Mouse (Mus musculus) lung, embryonic 14.5 days (tissue): ENCODE measurements at regions not wholly inside any gene's neighbourhood (a gene's known extent, or its start where the extent isn't known, plus 50 kb on each side); places are given as distances from the start of the nearest gene placed in this dataset.
A peak's percentile ranks its signal among the peaks of the same experiment; 100 is the strongest.

Experiments used
- ATAC-seq: fragments of 200-750 bp; cut with Nextera tagmentation; 2 replicates; pipeline ENCODE4 v1.8.0; 2017; ENCODE audit warnings: mild to moderate bottlenecking, moderate TSS enrichment, moderate library complexity; ENCODE audit not compliant: insufficient read depth
- DNase-seq: peaks from one replicate; pipeline ENCODE4 v3.0.0-alpha.2; 2015
- H3K27ac ChIP-seq: fragments of 300-500 bp; sonication (generic); 2 replicates; pipeline ENCODE4 v1.5.1; 2014; ENCODE audit warnings: low read depth, mild to moderate bottlenecking, moderate library complexity
- H3K27me3 ChIP-seq: fragments of 300-500 bp; sonication (generic); 2 replicates; pipeline ENCODE4 v1.6.1; 2014; ENCODE audit warnings: low read length, control low read depth; ENCODE audit not compliant: insufficient read depth
- H3K36me3 ChIP-seq: fragments of 300-500 bp; sonication (generic); 2 replicates; pipeline ENCODE4 v1.6.1; 2014; ENCODE audit warnings: control low read depth; ENCODE audit not compliant: insufficient read depth
- H3K4me1 ChIP-seq: fragments of 300-500 bp; sonication (generic); 2 replicates; pipeline ENCODE4 v1.6.1; 2014; ENCODE audit warnings: antibody characterized with exemption, control low read depth; ENCODE audit not compliant: insufficient read depth
- H3K4me2 ChIP-seq: fragments of 300-500 bp; sonication (generic); 2 replicates; pipeline ENCODE4 v1.6.1; 2014; ENCODE audit warnings: mild to moderate bottlenecking
- H3K4me3 ChIP-seq: fragments of 300-500 bp; sonication (generic); 2 replicates; pipeline ENCODE4 v1.5.1; 2014; ENCODE audit warnings: low read depth, low read length
- H3K9ac ChIP-seq: fragments of 300-500 bp; sonication (generic); 2 replicates; pipeline ENCODE4 v1.6.1; 2014
- H3K9me3 ChIP-seq: fragments of 300-500 bp; sonication (generic); 2 replicates; pipeline ENCODE4 v1.6.1; 2016; ENCODE audit warnings: low read depth, low read length, control low read depth
- CTCF ChIP-seq: IDR thresholded peaks from 2 replicates; pipeline ENCODE4 v1.5.1; 2016; ENCODE audit warnings: antibody characterized with exemption, low read depth
- WGBS: fragments of 180-500 bp; shearing (Covaris S2); extraction: QIAGEN DNeasy Blood & Tissue Kit; methylation state at CpG from one replicate; pipeline ENCODE4 v1.1.7; 2014; 5-methylcytosine and 5-hydroxymethylcytosine counted together

- 0 out of 2 replicates have a peak, but pooled peaks have one; percentile 31 for ATAC-seq
- no peaks in the 10 kb centered on the region for H3K27me3 ChIP-seq
- peak; percentile 41 for DNase-seq
- H3K4me1 ChIP-seq, result no peaks in the 10 kb centered on the region
- H3K4me3 ChIP-seq, result no peak overlapping the region
- no peak overlapping the region for H3K27ac ChIP-seq
- 0 out of 2 replicates have a peak overlapping the region, but pooled peaks have one; percentile 12 for H3K4me2 ChIP-seq
- no peaks in the 10 kb centered on the region for H3K9me3 ChIP-seq
- TF ChIP-seq CTCF, result no peak
- H3K9ac ChIP-seq, result no peak overlapping the region
- 36% methylated on average over 13 of the region's 13 CpGs for WGBS
- no peaks in the 10 kb centered on the region for H3K36me3 ChIP-seq
These were observed 60.5 kb downstream of the Uqcrfs1 start for GRCm38 (mm10) chr13:30484527-30485185.

DNA sequence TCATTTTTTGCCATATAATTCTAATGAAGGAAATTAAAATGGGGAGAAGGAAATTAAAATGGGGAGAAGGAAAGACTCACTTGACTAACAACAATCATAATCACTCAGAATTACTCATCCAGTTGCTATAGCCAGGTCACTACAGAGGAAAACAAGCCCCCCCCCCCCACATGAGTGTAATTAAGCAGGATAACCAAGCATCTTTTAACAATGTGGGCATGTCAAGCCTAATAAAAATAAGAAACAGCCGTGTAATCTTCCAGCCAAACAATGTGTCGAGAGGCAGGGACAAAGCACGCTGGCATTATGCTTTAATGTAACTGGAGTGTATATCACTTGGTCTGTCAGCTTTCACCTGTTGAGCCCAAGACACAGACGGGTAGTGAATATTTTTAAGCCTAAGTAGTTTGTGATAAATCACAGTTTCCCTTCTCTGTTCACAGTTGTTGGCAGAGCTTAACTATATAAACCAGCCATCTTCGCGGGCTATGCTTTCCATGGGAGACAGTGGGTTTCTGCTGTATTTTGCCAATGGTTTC, 66.0 kb downstream of the Uqcrfs1 start:
- TF ChIP-seq CTCF, result no peak
- Histone ChIP-seq H3K36me3 (no peaks in the 10 kb centered on the region), H3K4me2 (no peak overlapping the region), H3K4me3 (no peak overlapping the region), H3K9ac (no peak overlapping the region), H3K9me3 (no peaks in the 10 kb centered on the region), H3K27ac (no peak overlapping the region), H3K27me3 (no peaks in the 10 kb centered on the region), H3K4me1 (no peaks in the 10 kb centered on the region)
- ATAC-seq, result no peak
- 53% methylated on average over 6 of the region's 6 CpGs for WGBS
- no peak for DNase-seq

DNA sequence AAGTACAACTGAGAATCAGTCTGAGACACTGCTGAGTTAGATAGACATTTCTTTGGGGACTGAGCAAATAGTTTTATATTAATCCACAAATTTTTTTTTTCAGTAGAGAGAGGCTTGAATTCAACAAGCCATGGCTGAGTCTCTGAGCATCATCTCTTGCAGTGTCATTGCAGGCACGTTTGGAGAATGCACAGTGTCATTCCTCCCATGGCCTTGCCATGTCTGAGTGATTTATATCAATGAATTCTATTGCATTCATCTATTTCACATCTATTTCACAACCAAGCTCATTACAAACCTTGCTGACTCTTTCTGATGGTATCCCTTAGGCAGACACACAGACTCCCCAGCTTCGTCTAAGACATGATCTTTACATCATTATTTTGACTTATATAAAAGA, 66.6 kb downstream of the Uqcrfs1 start:
- H3K4me1 ChIP-seq, result no peaks in the 10 kb centered on the region
- H3K9me3 ChIP-seq, result no peaks in the 10 kb centered on the region
- WGBS, result 58% methylated on average over 2 of the region's 2 CpGs
- DNase-seq, result no peak
- H3K27me3 ChIP-seq, result no peaks in the 10 kb centered on the region
- no peak overlapping the region for H3K9ac ChIP-seq
- no peaks in the 10 kb centered on the region for H3K36me3 ChIP-seq
- H3K27ac ChIP-seq, result no peak overlapping the region
- ATAC-seq, result no peak
- no peak for TF ChIP-seq CTCF
- no peak overlapping the region for H3K4me3 ChIP-seq
- H3K4me2 ChIP-seq, result no peak overlapping the region

DNA sequence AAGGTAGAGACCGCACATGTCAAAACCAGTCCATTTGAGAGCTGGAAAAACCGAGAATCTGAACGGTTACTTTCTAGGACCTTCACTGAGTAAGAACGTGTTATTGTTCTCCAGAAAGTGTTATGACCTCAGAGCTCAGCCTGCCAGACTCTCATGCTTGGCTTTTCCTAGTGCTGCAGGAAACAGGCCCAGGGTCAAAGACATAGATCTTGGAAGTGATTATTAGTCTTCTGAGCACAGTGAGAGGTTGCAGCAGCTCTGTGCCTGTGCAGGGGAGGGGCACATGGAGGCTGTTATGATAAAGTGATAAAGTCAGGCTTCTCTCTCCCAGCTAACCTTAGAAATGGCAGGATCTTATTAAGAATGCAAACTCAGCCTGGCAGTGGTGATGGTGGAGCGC, 73.9 kb downstream of the Uqcrfs1 start:
- no peak overlapping the region for H3K9ac ChIP-seq
- DNase-seq (no peak), ATAC-seq (no peak)

GRCm38 (mm10) chr13:30467104-30467503, 78.1 kb downstream of the Uqcrfs1 start:
- no peak overlapping the region for H3K4me3 ChIP-seq
- TF ChIP-seq CTCF, result no peak
- no peak overlapping the region for H3K4me2 ChIP-seq
- no peaks in the 10 kb centered on the region for H3K9me3 ChIP-seq
- ATAC-seq (no peak), DNase-seq (no peak)
- no peaks in the 10 kb centered on the region for H3K36me3 ChIP-seq
- H3K27me3 ChIP-seq, result no peaks in the 10 kb centered on the region
- WGBS, result 45% methylated on average over 1 of the region's 1 CpGs
- H3K27ac ChIP-seq, result no peak overlapping the region
- H3K4me1 ChIP-seq, result no peaks in the 10 kb centered on the region
- no peak overlapping the region for H3K9ac ChIP-seq

More for the DNA sequence above, 73.9 kb downstream of the Uqcrfs1 start:
- Histone ChIP-seq H3K27ac (no peak overlapping the region), H3K4me1 (no peaks in the 10 kb centered on the region), H3K4me2 (no peak overlapping the region), H3K27me3 (no peaks in the 10 kb centered on the region), H3K9me3 (no peaks in the 10 kb centered on the region), H3K4me3 (no peak overlapping the region), H3K36me3 (no peaks in the 10 kb centered on the region)
- no peak for TF ChIP-seq CTCF
- WGBS, result 70% methylated on average over 5 of the region's 5 CpGs

DNA sequence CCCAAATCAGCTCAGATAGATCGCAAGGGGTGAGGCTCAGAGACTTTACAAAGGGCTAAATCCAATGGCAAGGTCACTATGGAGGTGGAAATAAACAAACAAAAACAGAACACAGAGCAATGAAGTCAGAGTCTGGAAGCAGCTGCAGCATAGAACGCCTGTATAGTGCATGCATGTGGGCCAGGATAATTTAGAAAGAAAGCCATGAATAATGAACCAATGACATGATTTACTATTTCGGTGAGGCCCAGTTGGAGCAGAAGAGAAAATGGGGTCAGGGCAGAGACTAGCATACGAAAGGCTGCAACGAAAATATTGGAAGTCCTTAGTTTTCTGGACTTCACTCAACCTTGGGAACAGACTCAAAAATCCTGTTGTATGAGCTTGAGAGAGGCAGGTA, 79.7 kb downstream of the Uqcrfs1 start:
- H3K36me3 ChIP-seq, result no peaks in the 10 kb centered on the region
- no peak for TF ChIP-seq CTCF
- DNase-seq (no peak), ATAC-seq (no peak)
- H3K4me1 ChIP-seq, result no peaks in the 10 kb centered on the region
- no peak overlapping the region for H3K9ac ChIP-seq
- WGBS, result 57% methylated on average over 5 of the region's 5 CpGs
- H3K4me3 ChIP-seq, result no peak overlapping the region
- no peak overlapping the region for H3K27ac ChIP-seq
- H3K4me2 ChIP-seq, result no peak overlapping the region
- no peaks in the 10 kb centered on the region for H3K9me3 ChIP-seq
- no peaks in the 10 kb centered on the region for H3K27me3 ChIP-seq

DNA sequence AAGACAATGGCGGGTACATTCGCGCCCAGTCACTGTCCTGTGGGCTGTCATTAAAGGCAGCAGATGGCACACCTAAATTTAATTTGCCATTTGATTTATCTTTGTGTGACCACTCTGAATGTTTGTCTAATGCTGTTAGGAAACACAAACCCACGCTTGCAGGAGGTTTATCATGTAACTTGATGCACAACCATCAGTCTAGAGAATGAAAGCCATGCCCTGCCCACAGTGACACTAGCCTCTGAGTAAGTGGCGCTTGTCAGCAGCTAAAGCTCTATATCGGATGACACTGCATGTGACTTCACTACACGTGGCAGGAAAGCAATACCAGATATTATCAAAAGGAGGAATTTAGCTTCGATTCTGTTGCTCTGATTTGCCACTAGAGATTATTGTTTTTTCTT, 89.9 kb downstream of the Uqcrfs1 start:
- Histone ChIP-seq H3K36me3 (no peaks in the 10 kb centered on the region), H3K4me1 (no peaks in the 10 kb centered on the region), H3K4me3 (no peak overlapping the region), H3K9me3 (no peaks in the 10 kb centered on the region), H3K27ac (no peak overlapping the region), H3K27me3 (no peaks in the 10 kb centered on the region), H3K4me2 (no peak overlapping the region), H3K9ac (no peak overlapping the region)
- ATAC-seq, result no peak
- 62% methylated on average over 8 of the region's 8 CpGs for WGBS
- TF ChIP-seq CTCF, result no peak
- DNase-seq, result no peak
